In the genomic region with DNA sequence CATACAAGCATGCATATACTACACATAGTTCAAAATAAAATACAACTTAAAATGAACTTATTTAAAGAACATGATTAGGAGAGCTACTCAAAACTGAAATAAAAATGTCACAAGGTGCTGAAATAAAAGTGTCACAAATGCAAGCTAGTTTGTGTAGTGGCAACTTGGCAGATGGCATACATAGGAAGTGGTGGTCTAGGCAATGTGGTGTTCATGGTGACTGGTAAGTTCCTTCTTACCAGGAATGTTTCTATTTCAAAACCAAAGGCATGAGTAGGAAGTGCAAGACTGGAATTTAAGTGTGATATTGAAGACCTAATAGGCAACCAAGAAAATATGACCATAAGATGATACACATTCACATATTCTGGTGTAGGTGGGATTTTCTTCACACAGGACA, we compare ENCODE assay signal across 27 mouse cellular contexts.
"Had no signal": no experiment of that assay in that cellular context is flagged by ENCODE, and none has a peak within 500 bp of the region (broad histone marks: within the 10 kb centered on the region; RNA-seq: fewer than 3 reads in every experiment).

No protein-coding gene starts in this region.

- DNase-seq: gastrocnemius, adult 2 months; gastrocnemius, postnatal 10 days; gastrocnemius, postnatal 25 days; heart, adult 2 months; heart, postnatal 14 days; heart, postnatal 36 days; kidney, adult 18-20 months; kidney, adult 8-10 months; kidney, postnatal 10 days; kidney, postnatal 25 days; kidney, postnatal 4 days; liver; liver, embryonic 13.5 days had no signal

- H3K4me1 ChIP-seq: heart, embryonic 13.5 days; heart, embryonic 15.5 days; hindbrain, embryonic 10.5 days; hindbrain, embryonic 12.5 days; limb, embryonic 10.5 days; limb, embryonic 12.5 days; liver, embryonic 13.5 days; liver, embryonic 15.5 days had no signal

- H3K9me3 ChIP-seq: heart, embryonic 13.5 days; heart, embryonic 15.5 days; hindbrain, embryonic 10.5 days; hindbrain, embryonic 12.5 days; limb, embryonic 10.5 days; limb, embryonic 12.5 days; liver, embryonic 13.5 days; liver, embryonic 15.5 days had no signal

- H3K36me3 ChIP-seq: heart, embryonic 13.5 days; heart, embryonic 15.5 days; hindbrain, embryonic 10.5 days; hindbrain, embryonic 12.5 days; limb, embryonic 10.5 days; limb, embryonic 12.5 days; liver, embryonic 13.5 days; liver, embryonic 15.5 days had no signal

- H3K9ac ChIP-seq: heart, embryonic 13.5 days; heart, embryonic 15.5 days; hindbrain, embryonic 12.5 days; hindbrain, embryonic 14.5 days; limb, embryonic 12.5 days; liver, embryonic 13.5 days; liver, embryonic 15.5 days had no signal

- H3K4me2 ChIP-seq: heart, embryonic 11.5 days; heart, embryonic 13.5 days; heart, embryonic 15.5 days; hindbrain, embryonic 12.5 days; hindbrain, embryonic 14.5 days; limb, embryonic 12.5 days; liver, embryonic 11.5 days; liver, embryonic 13.5 days; liver, embryonic 15.5 days had no signal

- H3K4me3 ChIP-seq: gastrocnemius, adult 2 months; heart, adult 2 months; heart, embryonic 13.5 days; heart, embryonic 15.5 days; hindbrain, embryonic 10.5 days; hindbrain, embryonic 12.5 days; layer of hippocampus, adult 2 months; left cerebral cortex, adult 2 months; limb, embryonic 10.5 days; limb, embryonic 12.5 days; liver, embryonic 13.5 days; liver, embryonic 15.5 days had no signal

- H3K27ac ChIP-seq: gastrocnemius, adult 2 months; heart, adult 2 months; heart, embryonic 13.5 days; heart, embryonic 15.5 days; hindbrain, embryonic 10.5 days; hindbrain, embryonic 12.5 days; hindbrain, embryonic 14.5 days; layer of hippocampus, adult 2 months; left cerebral cortex, adult 2 months; limb, embryonic 10.5 days; limb, embryonic 12.5 days; liver, embryonic 13.5 days; liver, embryonic 15.5 days had no signal

- H3K27me3 ChIP-seq: heart, embryonic 13.5 days; heart, embryonic 15.5 days; hindbrain, embryonic 12.5 days; limb, embryonic 12.5 days; liver, embryonic 13.5 days; liver, embryonic 15.5 days had no signal

- ATAC-seq: hindbrain, embryonic 16.5 days; intestine, postnatal 0 days had no signal
